Mouse (Mus musculus): Measurements from ENCODE around the gene Tbx6. TPM values are rescaled to one million over a fixed set of nuclear protein-coding genes. Genes with fewer than 3 reads are reported as not detected.
"Not testable (repeated sequence)": the region's sequence is repeated elsewhere in the genome, so short reads cannot be mapped to it uniquely, and the experiment has no call there.

The Tbx6 gene
- polyA plus RNA-seq, 1 experiment from 2014 or later: 0.56 TPM

- Histone ChIP-seq H3K9ac (no peak overlapping the region), H3K27me3 (no peaks in the 10 kb centered on the region), H3K36me3 (replicated peaks) (peaks cover 25% of the 10 kb centered on the region), H3K4me3 (replicated peaks) (no peak overlapping the region), H3K9me3 (no peaks in the 10 kb centered on the region), H3K4me2 (no peak overlapping the region), H3K4me1 (peaks cover 24% of the 10 kb centered on the region), H3K27ac (no peak overlapping the region)
- WGBS: 85% methylated on average over 2 of the region's 2 CpGs
- no peak for ATAC-seq (ENCODE audit: low FRiP score)
Measured at GRCm38 (mm10) chr7:126774463-126774862, 6.8 kb upstream of the Tbx6 start.

GRCm38 (mm10) chr7:126775185-126775977, 5.9 kb upstream of the Tbx6 start:
- no peaks in the 10 kb centered on the region for H3K9me3 ChIP-seq
- H3K4me3 ChIP-seq (replicated peaks): no peak overlapping the region
- H3K4me1 ChIP-seq: peaks cover 33% of the 10 kb centered on the region
- no peaks in the 10 kb centered on the region for H3K27me3 ChIP-seq
- H3K36me3 ChIP-seq (replicated peaks): peaks cover 16% of the 10 kb centered on the region
- H3K27ac ChIP-seq: no peak overlapping the region
- WGBS: 87% methylated on average over 10 of the region's 10 CpGs
- H3K4me2 ChIP-seq: peak overlapping the region; percentile 81; the same call in 1 of the 2 replicates
- peak overlapping the region; percentile 75; the same call in 1 of the 2 replicates for H3K9ac ChIP-seq
- ATAC-seq (ENCODE audit: low FRiP score): no peak

- no peak for ATAC-seq (ENCODE audit: low FRiP score)
- Histone ChIP-seq H3K9ac (peak overlapping the region; percentile 75), H3K27ac (peak overlapping the region; percentile 84), H3K4me3 (replicated peaks) (peak overlapping the region; percentile 66; the same call in 1 of the 2 replicates), H3K36me3 (replicated peaks) (peaks cover 11% of the 10 kb centered on the region; the same call in 1 of the 2 replicates), H3K4me2 (peak overlapping the region; percentile 81), H3K4me1 (peaks cover 36% of the 10 kb centered on the region), H3K9me3 (no peaks in the 10 kb centered on the region), H3K27me3 (no peaks in the 10 kb centered on the region)
- WGBS: 80% methylated on average over 3 of the region's 3 CpGs
Measured at GRCm38 (mm10) chr7:126775978-126776234, 5.4 kb upstream of the Tbx6 start.

- Histone ChIP-seq H3K4me1 (peaks cover 42% of the 10 kb centered on the region), H3K36me3 (replicated peaks) (peaks cover 7% of the 10 kb centered on the region; the same call in 1 of the 2 replicates), H3K27me3 (no peaks in the 10 kb centered on the region), H3K4me2 (peak within 1 kb of the TSS; percentile 81), H3K4me3 (replicated peaks) (peak within 1 kb of the TSS; percentile 66), H3K9ac (peak within 1 kb of the TSS; percentile 75), H3K9me3 (no peaks in the 10 kb centered on the region), H3K27ac (peak within 1 kb of the TSS; percentile 84)
- ATAC-seq (ENCODE audit: low FRiP score): peak; percentile 90
- WGBS: under 1% methylated on average over 26 of the region's 37 CpGs
Measured at GRCm38 (mm10) chr7:126776598-126777057, 4.7 kb upstream of the Tbx6 start, which contains the start of gene Ypel3. Ypel3 (plus strand) TSS chr7:126776955.

- ATAC-seq (ENCODE audit: low FRiP score): no peak
- peaks cover 46% of the 10 kb centered on the region for H3K4me1 ChIP-seq
- H3K36me3 ChIP-seq (replicated peaks): peaks cover 6% of the 10 kb centered on the region; the same call in 1 of the 2 replicates
- peak overlapping the region; percentile 66 for H3K4me3 ChIP-seq (replicated peaks)
- peak overlapping the region; percentile 81 for H3K4me2 ChIP-seq
- H3K27me3 ChIP-seq: no peaks in the 10 kb centered on the region
- H3K27ac ChIP-seq: no peak overlapping the region
- peak overlapping the region; percentile 75 for H3K9ac ChIP-seq
- WGBS: 48% methylated on average over 10 of the region's 10 CpGs
- H3K9me3 ChIP-seq: no peaks in the 10 kb centered on the region
Measured at GRCm38 (mm10) chr7:126777476-126777875, 3.8 kb upstream of the Tbx6 start.

- no peak for ATAC-seq (ENCODE audit: low FRiP score)
- Histone ChIP-seq H3K4me1 (peaks cover 46% of the 10 kb centered on the region), H3K36me3 (replicated peaks) (no peaks in the 10 kb centered on the region; the same call in none of the 2 replicates), H3K9me3 (no peaks in the 10 kb centered on the region), H3K27ac (0 out of 2 replicates have a peak overlapping the region, but pooled peaks have one; percentile 42), H3K4me2 (peak overlapping the region; percentile 81), H3K27me3 (no peaks in the 10 kb centered on the region), H3K4me3 (replicated peaks) (0 out of 2 replicates have a peak overlapping the region, but pooled peaks have one; percentile 7), H3K9ac (peak overlapping the region; percentile 75)
- WGBS: 90% methylated on average over 3 of the region's 3 CpGs
Measured at GRCm38 (mm10) chr7:126778147-126778546, 3.1 kb upstream of the Tbx6 start.

- peaks cover 46% of the 10 kb centered on the region for H3K4me1 ChIP-seq
- ATAC-seq (ENCODE audit: low FRiP score); H3K4me2 ChIP-seq; H3K9ac ChIP-seq; H3K9me3 ChIP-seq; H3K4me3 ChIP-seq (replicated peaks); H3K27me3 ChIP-seq; H3K36me3 ChIP-seq (replicated peaks): not testable (repeated sequence)
- H3K27ac ChIP-seq: 0 out of 2 replicates have a peak overlapping the region, but pooled peaks have one; percentile 25
- WGBS: 87% methylated on average over 7 of the region's 7 CpGs
Measured at GRCm38 (mm10) chr7:126779101-126779500, 2.2 kb upstream of the Tbx6 start.

- 2% methylated on average over 21 of the region's 21 CpGs for WGBS
- H3K9me3 ChIP-seq: no peaks in the 10 kb centered on the region
- peak; percentile 72 for ATAC-seq (ENCODE audit: low FRiP score)
- peak overlapping the region; percentile 79 for H3K27ac ChIP-seq
- H3K36me3 ChIP-seq (replicated peaks): peaks cover 17% of the 10 kb centered on the region
- peaks cover 46% of the 10 kb centered on the region for H3K4me1 ChIP-seq
- no peaks in the 10 kb centered on the region for H3K27me3 ChIP-seq
- peak overlapping the region; percentile 53 for H3K9ac ChIP-seq
- peak overlapping the region; percentile 93 for H3K4me2 ChIP-seq
- peak overlapping the region; percentile 39 for H3K4me3 ChIP-seq (replicated peaks)
Measured at GRCm38 (mm10) chr7:126779983-126780970, 1.0 kb upstream of the Tbx6 start.

GRCm38 (mm10) chr7:126781661-126782370, 533 bp downstream of the Tbx6 start:
- ATAC-seq (ENCODE audit: low FRiP score): no peak
- no peaks in the 10 kb centered on the region for H3K27me3 ChIP-seq
- H3K27ac ChIP-seq: peak overlapping the region; percentile 6; the same call in 1 of the 2 replicates
- H3K4me3 ChIP-seq (replicated peaks): 0 out of 2 replicates have a peak overlapping the region, but pooled peaks have one; percentile 39
- peaks cover 36% of the 10 kb centered on the region for H3K4me1 ChIP-seq
- no peaks in the 10 kb centered on the region for H3K9me3 ChIP-seq
- H3K36me3 ChIP-seq (replicated peaks): peaks cover 32% of the 10 kb centered on the region
- peak overlapping the region; percentile 53; the same call in 1 of the 2 replicates for H3K9ac ChIP-seq
- peak overlapping the region; percentile 93 for H3K4me2 ChIP-seq
- 48% methylated on average over 11 of the region's 11 CpGs for WGBS

GRCm38 (mm10) chr7:126782693-126783092, 1.4 kb downstream of the Tbx6 start:
- no peak overlapping the region for H3K4me2 ChIP-seq
- H3K27me3 ChIP-seq: no peaks in the 10 kb centered on the region
- no peak overlapping the region for H3K4me3 ChIP-seq (replicated peaks)
- no peak overlapping the region for H3K9ac ChIP-seq
- 88% methylated on average over 13 of the region's 13 CpGs for WGBS
- H3K9me3 ChIP-seq: no peaks in the 10 kb centered on the region
- no peak for ATAC-seq (ENCODE audit: low FRiP score)
- H3K4me1 ChIP-seq: peaks cover 29% of the 10 kb centered on the region
- H3K27ac ChIP-seq: no peak overlapping the region
- H3K36me3 ChIP-seq (replicated peaks): peaks cover 41% of the 10 kb centered on the region

- Histone ChIP-seq H3K27me3 (no peaks in the 10 kb centered on the region), H3K4me2 (no peak overlapping the region), H3K36me3 (replicated peaks) (peaks cover 59% of the 10 kb centered on the region), H3K4me3 (replicated peaks) (no peak overlapping the region), H3K9ac (no peak overlapping the region), H3K27ac (no peak overlapping the region), H3K9me3 (no peaks in the 10 kb centered on the region), H3K4me1 (peaks cover 22% of the 10 kb centered on the region)
- no peak for ATAC-seq (ENCODE audit: low FRiP score)
- 92% methylated on average over 7 of the region's 7 CpGs for WGBS
Measured at GRCm38 (mm10) chr7:126784469-126784868, 3.2 kb downstream of the Tbx6 start.

Measured in forebrain, embryonic 12.5 days (tissue).